12 mouse cellular contexts compared by ENCODE assay signal in the genomic region with DNA sequence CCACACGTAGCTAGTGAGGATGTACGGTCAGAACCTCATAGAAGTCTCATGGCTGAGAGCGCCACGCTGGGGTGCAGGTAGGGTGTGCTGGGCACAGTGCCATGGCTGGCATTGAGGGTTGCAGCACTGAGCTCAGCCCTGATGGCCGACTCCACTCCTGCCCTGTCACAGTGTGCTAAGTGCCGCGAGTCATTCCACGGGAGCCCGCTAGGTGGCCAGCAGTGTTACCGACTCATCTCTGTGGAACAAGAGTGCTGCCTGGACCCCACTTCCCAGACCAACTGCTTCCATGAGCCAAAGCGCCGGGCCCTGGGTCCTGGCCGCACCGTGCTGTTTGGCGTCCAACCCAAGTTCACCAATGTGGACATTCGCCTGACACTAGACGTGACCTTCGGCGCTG. TPM values are rescaled to one million over a fixed set of nuclear protein-coding genes. Genes with fewer than 3 reads are reported as not detected.
A peak's percentile ranks its signal among the peaks of the same experiment; 100 is the strongest.
DNase-seq lines count a peak whose midpoint lies in the region; ATAC-seq and TF ChIP-seq lines count a peak whose summit lies in the region.
"Had no signal": no experiment of that assay in that cellular context is flagged by ENCODE, and none has a peak within 500 bp of the region (broad histone marks: within the 10 kb centered on the region; RNA-seq: fewer than 3 reads in every experiment).

No protein-coding gene starts in this region.

- DNase-seq in heart, postnatal 4 days, result peak; percentile 59
- DNase-seq in adipocyte (ENCODE audit: low spot score), result peak; percentile 7
- peak; percentile 43 for DNase-seq in embryonic facial prominence, embryonic 10.5 days (ENCODE audit: low spot score)
- DNase-seq in ovary, postnatal 14 days (ENCODE audit: low spot score), result no peak
- DNase-seq in kidney, adult 8-10 months, result no peak
- no peak for DNase-seq in frontal cortex, postnatal 25 days (ENCODE audit: low spot score in 2 of 2)

- no peak overlapping the region for H3K4me3 ChIP-seq in heart, embryonic 12.5 days
- no peak overlapping the region for H3K4me3 ChIP-seq in C2C12 (ENCODE audit: insufficient read depth, poor library complexity, severe bottlenecking)
- no peak overlapping the region for H3K4me3 ChIP-seq in embryonic facial prominence, embryonic 10.5 days

- H3K4me1 ChIP-seq in heart, embryonic 12.5 days (replicated peaks), result peaks cover 11% of the 10 kb centered on the region
- peaks cover 50% of the 10 kb centered on the region for H3K4me1 ChIP-seq in embryonic facial prominence, embryonic 10.5 days

- H3ac ChIP-seq in C2C12 (ENCODE audit: control insufficient read depth, insufficient read length, low read depth), result no peak overlapping the region

- no peaks in the 10 kb centered on the region for H3K79me3 ChIP-seq in C2C12 (ENCODE audit: low read depth)

- peaks cover 38% of the 10 kb centered on the region for H3K27me3 ChIP-seq in heart, embryonic 12.5 days (replicated peaks)
- H3K27me3 ChIP-seq in C2C12 (ENCODE audit: control insufficient read depth, insufficient read depth, insufficient read length), result peaks cover 4% of the 10 kb centered on the region
- peaks cover 37% of the 10 kb centered on the region for H3K27me3 ChIP-seq in embryonic facial prominence, embryonic 10.5 days (replicated peaks; ENCODE audit: low read depth, poor library complexity, severe bottlenecking)

- 83% methylated on average over 19 of the region's 19 CpGs for WGBS in heart, embryonic 12.5 days
- 90% methylated on average over 19 of the region's 19 CpGs for WGBS in embryonic facial prominence, embryonic 10.5 days

- peaks cover 58% of the 10 kb centered on the region for H3K36me3 ChIP-seq in heart, embryonic 12.5 days
- H3K36me3 ChIP-seq in C2C12 (ENCODE audit: control insufficient read depth, insufficient read depth), result no peaks in the 10 kb centered on the region
- H3K36me3 ChIP-seq in embryonic facial prominence, embryonic 10.5 days (replicated peaks), result peaks cover 69% of the 10 kb centered on the region

- H3K27ac ChIP-seq in heart, embryonic 12.5 days (ENCODE audit: poor library complexity, severe bottlenecking), result no peak overlapping the region
- H3K27ac ChIP-seq in embryonic facial prominence, embryonic 10.5 days (replicated peaks), result no peak overlapping the region
- H3K27ac ChIP-seq: hindbrain, embryonic 14.5 days had no signal

- no peak overlapping the region for H3K9ac ChIP-seq in heart, embryonic 12.5 days
- H3K9ac ChIP-seq: hindbrain, embryonic 14.5 days had no signal

- no peaks in the 10 kb centered on the region for H3K79me2 ChIP-seq in C2C12 (ENCODE audit: control insufficient read depth, insufficient read depth)

- H3K9me3 ChIP-seq in heart, embryonic 12.5 days (replicated peaks), result no peaks in the 10 kb centered on the region
- no peaks in the 10 kb centered on the region for H3K9me3 ChIP-seq in embryonic facial prominence, embryonic 10.5 days

- H3K4me2 ChIP-seq in heart, embryonic 12.5 days, result no peak overlapping the region
- H3K4me2 ChIP-seq: hindbrain, embryonic 14.5 days had no signal

- ATAC-seq in heart, embryonic 12.5 days (ENCODE audit: insufficient number of reproducible peaks, low FRiP score), result no peak
- ATAC-seq: midbrain, embryonic 16.5 days had no signal

- TF ChIP-seq CTCF in C2C12 (IDR thresholded peaks at IDR 0.05; ENCODE audit: control insufficient read depth, insufficient read depth, insufficient read length), result peak; percentile 13

TF ChIP-seq in C2C12, 6 proteins besides CTCF, POLR2A, EP300 and RAD21:
- TF ChIP-seq FOSL1 (IDR thresholded peaks at IDR 0.05; ENCODE audit: insufficient read depth, low read length, poor library complexity, severe bottlenecking) (no peak), USF1 (IDR thresholded peaks at IDR 0.05; ENCODE audit: low read depth) (no peak), MYOG (IDR thresholded peaks at IDR 0.05; ENCODE audit: control insufficient read depth, extremely low read depth, insufficient read length) (no peak), MAX (IDR thresholded peaks at IDR 0.05) (no peak), CEBPB (IDR thresholded peaks at IDR 0.05; ENCODE audit: low read depth) (no peak), MYOD1 (IDR thresholded peaks at IDR 0.05; ENCODE audit: control insufficient read depth, insufficient read length, low read depth) (no peak)

RNA-seq across cellular contexts. Expression of gene Cnfn, which starts 6.4 kb away (rescaled TPM):
- not detected for total RNA-seq in heart, postnatal 4 days (2021)
- polyA plus RNA-seq in heart, embryonic 12.5 days (2016; fragmentation: Nextera tagmentation; extraction: Ambion mirVana), result not detected in 2 replicates
- polyA plus RNA-seq in C2C12 (2012; fragmentation: generic; extraction: Trizol), result 0.08 TPM
- polyA plus RNA-seq in embryonic facial prominence, embryonic 10.5 days (2016; fragmentation: Nextera tagmentation; extraction: Ambion mirVana), result not detected in 2 replicates
- total RNA-seq: left cerebral cortex, postnatal 25 days had no signal
- polyA plus RNA-seq: hindbrain, embryonic 14.5 days; midbrain, embryonic 16.5 days had no signal

RNA-seq across cellular contexts. Expression of gene Lipe, which starts 35.4 kb away (rescaled TPM):
- 10 to 100 TPM; 20.8 to 22.6 TPM for total RNA-seq in heart, postnatal 4 days (2021)
- 4.1 and 5.9 TPM in 2 replicates for polyA plus RNA-seq in heart, embryonic 12.5 days (2016; fragmentation: Nextera tagmentation; extraction: Ambion mirVana)
- 3.0 TPM for polyA plus RNA-seq in C2C12 (2012; fragmentation: generic; extraction: Trizol)
- 7.8 and 11.6 TPM in 2 replicates for polyA plus RNA-seq in embryonic facial prominence, embryonic 10.5 days (2016; fragmentation: Nextera tagmentation; extraction: Ambion mirVana)

RNA-seq across cellular contexts. Expression of gene Megf8, which starts 46.2 kb away (rescaled TPM):
- total RNA-seq in heart, postnatal 4 days (2021), result 10 to 100 TPM; 26.2 to 29.3 TPM
- polyA plus RNA-seq in heart, embryonic 12.5 days (2016; fragmentation: Nextera tagmentation; extraction: Ambion mirVana), result 10.3 and 10.8 TPM in 2 replicates
- 31.9 TPM for polyA plus RNA-seq in C2C12 (2012; fragmentation: generic; extraction: Trizol)
- 17.6 and 17.7 TPM in 2 replicates for polyA plus RNA-seq in embryonic facial prominence, embryonic 10.5 days (2016; fragmentation: Nextera tagmentation; extraction: Ambion mirVana)

RNA-seq across cellular contexts. Expression of gene Cxcl17, which starts 49.5 kb away (rescaled TPM):
- total RNA-seq in heart, postnatal 4 days (2021), result not detected
- polyA plus RNA-seq in heart, embryonic 12.5 days (2016; fragmentation: Nextera tagmentation; extraction: Ambion mirVana), result not detected in 2 replicates
- polyA plus RNA-seq in C2C12 (2012; fragmentation: generic; extraction: Trizol), result not detected
- 0.69 and 0.75 TPM in 2 replicates for polyA plus RNA-seq in embryonic facial prominence, embryonic 10.5 days (2016; fragmentation: Nextera tagmentation; extraction: Ambion mirVana)
- total RNA-seq: left cerebral cortex, postnatal 25 days had no signal

RNA-seq across cellular contexts. Expression of gene Tmem145, which starts 57.2 kb away (rescaled TPM):
- total RNA-seq in heart, postnatal 4 days (2021), result not detected
- polyA plus RNA-seq in heart, embryonic 12.5 days (2016; fragmentation: Nextera tagmentation; extraction: Ambion mirVana), result 0.23 and 0.30 TPM in 2 replicates
- polyA plus RNA-seq in C2C12 (2012; fragmentation: generic; extraction: Trizol), result 0.13 TPM
- polyA plus RNA-seq in embryonic facial prominence, embryonic 10.5 days (2016; fragmentation: Nextera tagmentation; extraction: Ambion mirVana), result 0.85 and 1.0 TPM in 2 replicates
- polyA plus RNA-seq: thymus, postnatal 0 days had no signal

Comparison
In these comparisons a context has a peak if more than half of its experiments do, and no peak if none do; other contexts are left out.
1. DNase-seq: peak in heart, postnatal 4 days (single experiment), adipocyte (single experiment) and embryonic facial prominence, embryonic 10.5 days (single experiment); none in ovary, postnatal 14 days (single experiment), kidney, adult 8-10 months (0 of 2) and frontal cortex, postnatal 25 days (0 of 2).